Mouse (Mus musculus) embryonic facial prominence, embryonic 11.5 days (tissue): ENCODE results near the gene Mymk. TPM values are rescaled to one million over a fixed set of nuclear protein-coding genes. Genes with fewer than 3 reads are reported as not detected.

Experiments used
- ATAC-seq: fragments of 200-750 bp; cut with Nextera tagmentation; replicated peaks from 2 replicates; pipeline ENCODE4 v1.8.0; 2017; ENCODE audit warnings: low read depth; ENCODE audit not compliant: insufficient number of reproducible peaks, low FRiP score, low TSS enrichment
- DNase-seq: peaks from one replicate; pipeline ENCODE4 v3.0.0-alpha.2; 2015; ENCODE audit warnings: low spot score
- H3K27ac ChIP-seq: fragments of 300-500 bp; sonication (generic); replicated peaks from 2 replicates; pipeline ENCODE4 v1.5.1; 2014; ENCODE audit warnings: mild to moderate bottlenecking, low read depth, low read length, control low read depth
- H3K27me3 ChIP-seq: fragments of 300-500 bp; sonication (generic); 2 replicates; pipeline ENCODE4 v1.6.1; 2014; ENCODE audit warnings: mild to moderate bottlenecking, low read length, moderate library complexity, mixed read lengths; ENCODE audit not compliant: control insufficient read depth, insufficient read depth
- H3K36me3 ChIP-seq: fragments of 300-500 bp; sonication (generic); replicated peaks from 2 replicates; pipeline ENCODE4 v1.6.1; 2014; ENCODE audit warnings: low read depth, mild to moderate bottlenecking, low read length, moderate library complexity, mixed read lengths; ENCODE audit not compliant: control insufficient read depth, insufficient read depth
- H3K4me1 ChIP-seq: fragments of 300-500 bp; sonication (generic); 2 replicates; pipeline ENCODE4 v1.6.1; 2014; ENCODE audit warnings: low read length, mixed read lengths; ENCODE audit not compliant: control insufficient read depth, insufficient read depth
- H3K4me2 ChIP-seq: fragments of 300-500 bp; sonication (generic); 2 replicates; pipeline ENCODE4 v1.6.1; 2014; ENCODE audit warnings: low read depth, mild to moderate bottlenecking, control low read depth, low read length, moderate library complexity
- H3K4me3 ChIP-seq: fragments of 300-500 bp; sonication (generic); 2 replicates; pipeline ENCODE4 v1.5.1; 2014; ENCODE audit warnings: low read depth, low read length, control low read depth
- H3K9ac ChIP-seq: fragments of 300-500 bp; sonication (generic); replicated peaks from 2 replicates; pipeline ENCODE4 v1.6.1; 2014; ENCODE audit warnings: mild to moderate bottlenecking, control low read depth, low read length
- H3K9me3 ChIP-seq: fragments of 300-500 bp; sonication (generic); replicated peaks from 2 replicates; pipeline ENCODE4 v1.6.1; 2016; ENCODE audit warnings: mild to moderate bottlenecking, low read length, inconsistent platforms, mixed read lengths; ENCODE audit not compliant: control insufficient read depth
- WGBS: fragments of 180-500 bp; shearing (Covaris S2); extraction: QIAGEN DNeasy Blood & Tissue Kit; methylation state at CpG from one replicate; pipeline ENCODE4 v1.1.7; 2014; 5-methylcytosine and 5-hydroxymethylcytosine counted together
- polyA plus RNA-seq: library from polyadenylated mRNA; unstranded; fragments of >200 nt; fragmentation: Nextera tagmentation; extraction: Ambion mirVana; gene quantifications from 2 replicates; pipeline ENCODE4 v1.2.1, GENCODE M21; 2014

Mymk gene
- polyA plus RNA-seq, 1 experiment from 2014 or later, result 4.0 TPM

DNA sequence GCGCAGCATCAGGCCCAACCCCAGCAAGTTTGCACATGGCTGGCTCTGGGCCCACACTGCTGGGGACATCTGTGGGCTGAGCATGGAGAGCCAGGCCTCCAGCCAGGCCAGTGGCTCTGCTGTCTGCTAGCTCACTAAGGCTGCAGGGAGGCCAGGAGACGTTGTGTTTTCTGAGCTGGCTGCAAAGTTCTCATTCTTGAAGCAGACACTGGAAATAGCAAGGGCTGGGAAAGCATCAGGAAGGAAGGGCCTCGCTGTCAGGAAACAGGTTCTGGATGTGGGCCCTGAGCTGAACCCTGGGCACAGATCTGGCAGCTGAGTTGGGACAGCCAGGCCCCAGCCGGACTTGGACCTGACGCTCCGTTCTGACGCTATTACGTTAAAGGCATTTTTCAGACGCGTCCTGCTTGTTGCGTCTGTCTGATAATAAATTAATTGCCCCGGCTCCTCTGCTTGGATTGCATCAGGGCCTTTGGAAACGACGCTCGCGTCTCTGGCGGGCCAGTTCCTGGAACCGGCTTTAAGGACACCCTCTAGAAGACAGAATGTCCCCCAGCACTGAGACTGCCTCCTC, 16.2 kb upstream of the Mymk start:
- Histone ChIP-seq H3K36me3 (no peaks in the 10 kb centered on the region), H3K9me3 (no peaks in the 10 kb centered on the region), H3K4me1 (no peaks in the 10 kb centered on the region), H3K4me3 (no peak overlapping the region), H3K9ac (no peak overlapping the region), H3K4me2 (no peak overlapping the region), H3K27ac (no peak overlapping the region), H3K27me3 (no peaks in the 10 kb centered on the region)
- no peak for ATAC-seq
- DNase-seq, result no peak
- 79% methylated on average over 18 of the region's 18 CpGs for WGBS

DNA sequence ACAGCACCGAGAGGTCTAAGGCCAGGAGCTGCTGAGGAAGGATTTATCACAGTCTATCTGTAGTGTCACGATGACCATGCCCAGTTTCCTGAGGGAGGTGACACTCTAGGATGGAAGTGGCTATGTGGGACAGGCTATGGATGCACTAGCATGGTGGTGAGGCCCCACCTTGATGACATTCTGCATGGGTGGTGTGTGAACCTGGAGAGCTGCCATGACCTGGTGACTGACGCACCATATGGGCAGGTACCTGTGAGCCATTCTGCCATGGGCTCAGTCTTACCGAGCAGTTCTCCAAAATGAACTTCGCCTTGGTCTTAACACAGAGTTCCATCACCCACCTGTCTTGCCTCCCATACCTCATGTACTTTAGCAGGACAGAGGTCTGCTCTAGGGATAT, 15.6 kb upstream of the Mymk start:
- ATAC-seq (no peak), DNase-seq (no peak)
- Histone ChIP-seq H3K4me3 (no peak overlapping the region), H3K27me3 (no peaks in the 10 kb centered on the region), H3K4me1 (no peaks in the 10 kb centered on the region), H3K27ac (no peak overlapping the region; the same call in 1 of the 2 replicates), H3K9me3 (no peaks in the 10 kb centered on the region), H3K9ac (no peak overlapping the region), H3K36me3 (no peaks in the 10 kb centered on the region), H3K4me2 (no peak overlapping the region)
- 92% methylated on average over 5 of the region's 5 CpGs for WGBS

DNA sequence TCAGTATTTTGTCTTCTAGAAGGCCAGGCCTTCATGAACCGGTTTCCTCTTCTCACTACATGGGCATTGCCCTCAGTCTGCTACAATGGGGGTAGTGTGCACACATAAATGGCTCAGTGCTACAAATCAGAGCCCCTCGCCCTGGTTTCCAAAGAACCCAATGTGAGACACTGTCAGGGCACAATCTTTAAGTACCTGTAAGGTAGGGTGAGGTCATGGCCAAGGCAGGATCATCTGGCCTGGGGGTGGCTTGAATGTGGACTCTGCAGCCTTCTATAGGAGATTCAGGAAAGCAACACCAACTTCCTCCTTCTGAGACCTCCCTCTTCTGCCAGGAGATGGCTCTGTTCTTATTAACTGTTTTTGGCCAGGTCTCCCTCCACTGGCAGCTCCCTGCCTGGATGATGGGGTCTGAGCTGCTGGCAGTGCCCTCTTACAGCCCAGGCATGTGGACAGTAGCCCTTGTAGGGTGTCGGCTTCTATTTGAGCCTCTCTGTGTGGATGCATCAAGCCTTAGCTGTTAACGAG, 14.6 kb upstream of the Mymk start:
- Histone ChIP-seq H3K27ac (no peak overlapping the region), H3K4me2 (no peak overlapping the region), H3K27me3 (no peaks in the 10 kb centered on the region), H3K4me1 (no peaks in the 10 kb centered on the region), H3K9me3 (no peaks in the 10 kb centered on the region), H3K4me3 (no peak overlapping the region), H3K9ac (no peak overlapping the region), H3K36me3 (no peaks in the 10 kb centered on the region)
- WGBS, result 87% methylated on average over 4 of the region's 4 CpGs
- DNase-seq (no peak), ATAC-seq (no peak)

DNA sequence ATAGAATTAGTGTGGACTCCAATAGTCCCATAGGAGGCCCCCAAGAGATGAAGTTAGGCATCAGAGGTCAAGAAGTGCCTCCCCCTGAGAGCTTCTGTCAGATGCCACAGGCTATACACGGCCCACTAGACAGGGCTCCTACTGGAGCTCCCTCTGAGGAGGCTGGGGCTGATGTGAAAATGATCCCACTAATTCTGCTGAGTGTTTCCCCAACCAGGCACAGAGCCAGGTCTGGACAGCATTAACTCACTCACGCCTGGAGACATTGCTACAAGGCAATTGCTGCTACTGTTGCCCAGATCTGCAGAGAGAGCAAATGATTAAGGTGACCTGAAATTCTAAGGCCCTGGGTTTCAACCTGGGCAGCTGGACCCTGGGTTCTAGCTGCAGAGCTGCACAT, 13.8 kb upstream of the Mymk start:
- peak; percentile 52 for DNase-seq
- Histone ChIP-seq H3K9me3 (no peaks in the 10 kb centered on the region), H3K4me2 (no peak overlapping the region), H3K9ac (no peak overlapping the region), H3K4me3 (no peak overlapping the region), H3K27ac (no peak overlapping the region), H3K4me1 (no peaks in the 10 kb centered on the region), H3K27me3 (no peaks in the 10 kb centered on the region), H3K36me3 (no peaks in the 10 kb centered on the region)
- ATAC-seq, result no peak
- WGBS, result 16% methylated on average over 2 of the region's 2 CpGs

DNA sequence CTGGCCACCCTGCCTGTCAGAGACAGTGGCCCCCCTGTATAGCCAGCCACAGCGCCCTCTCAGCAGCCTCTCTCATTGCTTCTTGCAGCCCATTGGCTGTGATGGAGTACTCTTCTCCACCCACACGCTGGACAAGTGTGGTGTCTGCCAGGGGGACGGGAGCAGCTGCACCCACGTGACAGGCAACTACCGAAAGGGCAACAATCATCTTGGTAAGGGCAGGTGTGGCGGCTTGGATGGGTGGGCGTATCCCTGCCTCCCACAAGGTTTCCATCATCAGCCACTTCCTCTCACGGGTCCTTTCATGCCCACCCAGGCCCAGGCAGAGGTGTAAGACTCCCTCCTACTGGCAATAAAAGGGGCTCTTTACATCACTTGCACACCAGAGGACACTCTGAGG, 13.0 kb upstream of the Mymk start:
- Histone ChIP-seq H3K4me2 (no peak overlapping the region), H3K4me1 (peaks cover 1% of the 10 kb centered on the region; the same call in 1 of the 2 replicates), H3K27me3 (no peaks in the 10 kb centered on the region), H3K4me3 (no peak overlapping the region), H3K27ac (no peak overlapping the region), H3K9ac (no peak overlapping the region), H3K36me3 (no peaks in the 10 kb centered on the region), H3K9me3 (no peaks in the 10 kb centered on the region)
- no peak for DNase-seq
- ATAC-seq, result no peak
- 69% methylated on average over 8 of the region's 8 CpGs for WGBS

DNA sequence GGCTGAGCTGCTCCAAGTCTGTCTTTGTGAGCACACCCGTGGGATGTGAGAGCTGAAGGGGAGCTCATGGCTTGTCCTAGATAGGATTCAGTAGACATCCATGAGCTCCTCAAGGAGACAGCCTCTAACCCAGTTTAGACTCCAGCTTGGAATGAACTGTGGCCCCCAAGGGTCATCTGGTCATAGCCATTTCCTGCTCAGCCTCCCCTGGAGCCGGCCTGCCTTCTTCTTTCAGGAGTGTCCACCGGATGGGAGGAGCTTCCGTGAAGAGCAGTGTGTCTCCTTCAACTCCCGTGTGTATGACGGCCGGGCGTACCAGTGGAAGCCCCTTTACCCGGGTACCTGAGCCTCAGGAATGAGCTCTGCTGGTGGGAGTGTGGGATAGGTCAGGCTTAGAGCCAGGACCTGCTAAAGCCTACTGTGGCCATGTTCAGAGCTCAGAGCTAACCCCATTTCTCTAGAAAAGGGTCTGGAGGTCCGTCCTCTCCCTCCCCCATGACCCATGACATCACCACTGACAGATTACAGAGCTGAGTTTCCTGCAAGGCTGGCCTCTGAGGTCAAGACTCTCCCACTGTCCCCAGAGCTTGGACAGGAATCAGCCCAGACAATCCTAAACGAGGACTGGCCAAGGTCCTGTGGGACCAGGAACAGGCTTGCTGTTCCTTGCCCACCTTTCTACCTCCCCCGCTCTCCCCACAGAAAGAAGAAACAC, 11.9 kb upstream of the Mymk start:
- ATAC-seq (no peak), DNase-seq (no peak)
- WGBS, result 69% methylated on average over 12 of the region's 12 CpGs
- Histone ChIP-seq H3K27ac (no peak overlapping the region), H3K4me2 (no peak overlapping the region), H3K9ac (no peak overlapping the region), H3K4me1 (peaks cover 5% of the 10 kb centered on the region; the same call in 1 of the 2 replicates), H3K9me3 (no peaks in the 10 kb centered on the region), H3K36me3 (no peaks in the 10 kb centered on the region), H3K4me3 (no peak overlapping the region), H3K27me3 (no peaks in the 10 kb centered on the region)

DNA sequence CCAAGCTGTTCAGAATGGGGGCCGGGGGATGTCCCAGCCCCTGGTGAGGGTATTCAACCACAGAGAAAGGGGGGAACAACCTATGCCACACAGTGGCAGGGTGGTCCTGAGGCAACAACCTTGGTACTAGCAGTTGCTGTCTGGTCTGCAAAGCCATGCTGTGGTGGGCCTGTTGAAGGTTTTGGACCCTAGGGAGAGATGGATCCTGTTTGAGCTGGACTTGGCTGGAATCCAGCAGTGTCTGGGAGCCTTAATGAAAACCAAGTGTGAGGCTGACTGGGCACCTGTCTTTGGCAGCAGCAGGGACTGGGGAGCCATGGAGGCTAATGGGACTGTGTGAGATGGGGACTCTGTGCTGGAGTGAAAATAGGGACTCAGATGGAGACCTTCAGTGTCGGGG, 7.7 kb upstream of the Mymk start:
- no peak overlapping the region for H3K27ac ChIP-seq
- H3K9ac ChIP-seq, result no peak overlapping the region
- H3K4me3 ChIP-seq, result no peak overlapping the region

DNA sequence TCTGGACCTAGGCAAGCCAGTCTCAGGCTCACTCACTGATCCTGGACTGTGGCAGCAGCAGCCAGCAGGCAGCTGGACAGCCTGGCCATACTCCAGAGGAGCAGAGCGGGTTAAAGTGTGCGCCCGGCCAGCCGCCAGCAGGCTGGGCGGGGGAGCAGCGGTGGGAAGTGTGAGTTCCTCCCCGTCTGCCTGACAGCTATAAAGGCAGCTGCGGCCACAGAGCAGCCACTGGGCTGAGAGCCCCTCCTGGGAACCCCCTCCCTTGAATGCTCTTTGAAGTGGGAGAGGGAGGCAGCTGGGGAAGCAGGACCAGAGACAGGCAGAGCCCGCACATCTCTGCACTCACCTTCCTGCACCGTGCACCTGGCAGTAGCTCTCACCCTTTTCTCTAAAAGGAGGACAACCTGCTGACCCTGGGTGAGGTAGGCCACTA, 7.2 kb upstream of the Mymk start, which contains the start of gene Adamtsl2:
Gene Adamtsl2 (plus strand): TSS at position 228 of the 433 bp plus-strand sequence.
- 2% methylated on average over 10 of the region's 10 CpGs for WGBS
- H3K36me3 ChIP-seq, result no peaks in the 10 kb centered on the region
- no peak within 1 kb of the TSS for H3K27ac ChIP-seq
- H3K9me3 ChIP-seq, result no peaks in the 10 kb centered on the region
- ATAC-seq (peak; percentile 68), DNase-seq (peak; percentile 59)
- peaks cover 10% of the 10 kb centered on the region; the same call in 1 of the 2 replicates for H3K4me1 ChIP-seq
- no peaks in the 10 kb centered on the region for H3K27me3 ChIP-seq
- H3K9ac ChIP-seq, result 0 out of 2 replicates have a peak within 1 kb of the TSS, but pooled peaks have one; percentile 9
- H3K4me3 ChIP-seq, result no peak within 1 kb of the TSS
- H3K4me2 ChIP-seq, result peak within 1 kb of the TSS; percentile 0; the same call in 1 of the 2 replicates

More for the DNA sequence above, 7.7 kb upstream of the Mymk start:
- DNase-seq (peak; percentile 84), ATAC-seq (peak; percentile 26)
- peaks cover 10% of the 10 kb centered on the region; the same call in 1 of the 2 replicates for H3K4me1 ChIP-seq
- 71% methylated on average over 2 of the region's 2 CpGs for WGBS
- no peaks in the 10 kb centered on the region for H3K27me3 ChIP-seq
- no peaks in the 10 kb centered on the region for H3K9me3 ChIP-seq
- H3K36me3 ChIP-seq, result no peaks in the 10 kb centered on the region
- peak overlapping the region; percentile 0; the same call in 1 of the 2 replicates for H3K4me2 ChIP-seq
